Mouse (Mus musculus) brain, embryonic 18.5 days (tissue): Measurements from ENCODE around the gene Hist1h2ah.

Experiments
- DNase-seq: peaks from one replicate; pipeline ENCODE4 v3.0.0-alpha.2; 2012; ENCODE audit warnings: low read depth, low spot score

Hist1h2ah gene

DNA sequence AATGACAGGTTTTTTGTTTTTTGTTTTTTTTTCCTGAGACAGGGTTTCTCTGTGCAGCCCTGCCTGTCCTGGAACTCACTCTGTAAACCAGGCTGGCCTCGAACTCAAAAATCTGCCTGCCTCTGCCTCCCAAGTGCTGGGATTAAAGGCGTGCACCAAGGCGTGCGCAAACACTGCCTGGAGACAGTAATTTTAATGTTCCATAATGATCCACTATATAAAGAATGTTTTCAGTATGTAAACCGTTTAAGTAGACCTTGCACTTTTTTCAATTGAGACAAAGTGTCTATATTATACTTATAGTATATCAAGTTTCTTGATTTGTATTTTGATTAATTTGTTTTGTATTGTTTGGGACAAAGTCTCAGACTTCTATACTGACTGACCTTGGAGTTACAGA, 4.0 kb upstream of the Hist1h2ah start:
- DNase-seq: no peak

DNA sequence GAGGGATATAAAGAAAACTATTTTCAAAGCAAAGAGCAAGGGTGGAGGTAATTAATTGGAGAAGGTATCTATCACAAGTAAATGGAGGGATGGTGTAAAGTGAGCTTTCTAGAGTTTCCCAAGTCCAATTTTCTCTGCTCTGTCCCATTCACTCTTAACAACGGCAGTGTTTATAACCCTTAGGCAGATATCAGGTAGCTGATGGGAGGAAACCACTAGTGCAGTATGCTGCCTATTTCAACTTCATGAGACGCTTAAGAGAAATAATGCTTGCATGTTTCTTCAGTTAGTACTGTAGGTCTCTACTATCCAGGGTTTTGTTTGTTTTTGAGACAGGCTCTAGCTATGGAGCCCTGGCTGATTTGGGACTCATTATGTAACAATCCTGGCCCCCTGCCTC, 2.0 kb upstream of the Hist1h2ah start:
- no peak for DNase-seq

- no peak for DNase-seq
Measured at GRCm38 (mm10) chr13:22036986-22037385, 1.6 kb upstream of the Hist1h2ah start.

- DNase-seq: no peak
Measured at GRCm38 (mm10) chr13:22036149-22036956, 985 bp upstream of the Hist1h2ah start.

GRCm38 (mm10) chr13:22034443-22035266, 713 bp downstream of the Hist1h2ah start:
- no peak for DNase-seq

DNA sequence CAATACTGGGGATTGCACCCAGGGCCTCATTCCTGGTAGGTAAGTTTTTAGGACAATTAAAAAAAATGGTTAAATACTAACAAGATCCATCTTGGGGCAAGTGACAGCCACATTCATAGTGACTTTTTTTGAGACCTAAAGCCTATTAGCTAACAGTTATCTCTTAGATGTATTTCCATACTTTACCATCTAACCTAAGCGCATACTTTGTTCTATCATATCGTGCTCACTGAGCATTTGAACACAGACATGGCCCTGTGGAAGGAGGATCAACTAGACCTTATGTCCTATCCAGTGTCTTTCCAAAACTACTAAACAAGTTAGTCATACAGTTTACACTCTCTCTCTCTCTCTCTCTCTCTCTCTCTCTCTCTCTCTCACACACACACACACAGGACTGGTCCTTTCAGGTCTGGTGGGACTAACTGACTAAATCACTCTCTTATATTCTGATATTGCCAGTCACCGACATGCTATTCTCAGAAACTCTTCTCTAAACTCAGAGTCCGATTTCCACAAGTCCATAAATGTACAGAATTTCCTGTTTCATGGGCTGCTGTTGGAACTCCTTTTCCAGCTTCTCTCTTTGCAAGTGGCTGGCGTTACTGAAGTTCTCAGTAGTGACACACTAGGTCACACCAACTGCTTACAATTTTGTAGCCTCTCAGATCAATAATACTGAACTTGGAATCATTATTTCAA, 1.5 kb downstream of the Hist1h2ah start:
- no peak for DNase-seq

DNA sequence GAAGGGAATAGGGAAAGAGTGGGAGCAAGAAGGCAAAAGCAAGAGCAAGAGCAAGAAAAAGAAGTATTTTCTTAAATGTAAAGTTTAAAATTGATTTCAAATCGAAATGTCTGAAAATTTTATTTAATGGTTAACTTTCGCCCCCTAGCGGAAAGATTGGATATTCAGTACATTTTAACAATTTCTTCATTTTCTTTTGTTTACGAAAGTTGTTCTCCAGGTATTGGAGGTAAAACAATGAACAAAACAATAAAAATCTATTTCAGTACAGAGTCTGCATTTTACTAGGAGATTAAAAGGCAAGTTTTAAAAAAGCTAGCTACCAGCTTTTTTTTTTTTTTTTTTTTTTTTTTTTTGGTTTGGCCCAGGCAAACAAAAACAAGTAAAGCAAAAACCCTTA, 4.9 kb downstream of the Hist1h2ah start:
- DNase-seq: no peak

GRCm38 (mm10) chr13:22029928-22030327, 5.4 kb downstream of the Hist1h2ah start:
- DNase-seq: no peak

DNA sequence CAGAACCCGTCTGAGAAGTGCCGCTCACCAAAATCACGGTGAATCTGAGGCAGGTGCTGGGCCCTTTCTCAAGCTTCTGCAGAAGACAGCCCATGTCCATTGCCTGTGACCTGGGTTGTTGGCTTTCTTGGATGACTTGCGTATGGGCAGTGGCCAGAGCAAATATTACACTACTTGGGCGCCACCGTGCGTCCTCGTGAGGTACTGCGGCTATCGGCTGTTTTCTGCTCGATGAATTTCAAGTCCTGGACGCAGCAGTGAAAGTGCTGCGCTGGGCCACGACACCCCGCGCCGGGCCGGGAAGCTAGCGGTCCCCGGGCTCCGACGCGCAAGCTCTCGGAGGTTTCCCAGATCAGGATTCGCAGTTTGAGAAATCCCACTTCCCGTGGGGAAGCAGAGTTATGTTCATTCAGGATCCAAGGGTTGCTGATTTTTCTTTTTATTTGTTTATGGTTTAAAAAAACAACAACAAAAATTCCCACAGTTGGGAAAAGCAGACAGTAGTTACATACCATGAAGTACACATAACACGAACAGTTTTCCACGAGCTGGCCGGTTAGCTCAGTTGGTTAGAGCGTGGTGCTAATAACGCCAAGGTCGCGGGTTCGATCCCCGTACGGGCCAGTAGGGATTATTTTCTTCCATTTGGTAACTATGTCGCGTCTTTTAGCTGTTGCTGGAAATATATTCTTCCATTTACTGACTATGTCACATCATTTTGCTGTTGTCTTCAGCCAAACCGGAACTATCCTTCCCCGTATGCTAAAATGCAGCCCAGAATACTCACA, 6.5 kb downstream of the Hist1h2ah start:
- DNase-seq: no peak

DNA sequence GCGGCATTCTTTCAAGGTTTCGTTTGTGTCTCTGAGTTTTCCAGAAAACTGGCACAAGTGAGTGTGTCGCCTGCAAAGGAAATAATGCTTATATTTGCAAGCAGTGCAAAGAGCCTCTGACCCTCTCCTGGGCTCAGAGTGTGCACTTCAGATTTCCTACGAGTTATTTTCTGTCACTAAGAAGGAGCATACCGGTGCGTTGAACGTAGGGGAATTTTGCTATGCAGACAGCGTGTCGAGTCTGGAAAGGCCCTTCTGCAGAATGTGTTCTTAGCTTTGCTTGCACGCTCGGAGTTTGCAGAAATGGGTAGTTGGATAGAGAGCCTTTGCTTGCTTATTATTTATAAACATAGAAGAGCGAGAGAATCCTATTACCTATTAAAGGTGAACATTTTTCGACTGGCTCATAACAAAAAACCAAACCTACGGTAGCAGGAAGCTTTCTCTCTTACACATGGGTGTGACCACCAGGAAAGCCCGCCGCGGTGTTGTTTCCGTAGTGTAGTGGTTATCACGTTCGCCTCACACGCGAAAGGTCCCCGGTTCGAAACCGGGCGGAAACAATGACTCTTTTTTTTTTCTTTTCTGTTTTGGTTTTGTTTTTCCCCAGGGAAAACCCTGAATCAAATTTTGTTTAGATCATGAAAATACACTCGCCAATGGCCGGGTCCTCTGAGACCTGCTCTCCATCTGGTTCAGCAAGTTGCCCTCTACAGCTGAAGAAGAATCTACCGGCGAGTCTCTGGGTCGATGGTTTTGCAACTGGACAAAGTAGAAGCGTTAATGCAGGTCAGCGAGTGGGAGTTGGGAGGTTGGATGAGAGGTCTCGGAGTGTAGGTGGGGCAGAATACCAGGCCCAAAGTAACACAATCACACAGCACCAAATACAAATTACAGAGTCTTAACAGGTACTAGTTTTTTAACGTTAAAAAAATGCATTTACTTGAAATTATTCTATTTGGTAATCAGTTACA, 9.0 kb downstream of the Hist1h2ah start:
- no peak for DNase-seq

GRCm38 (mm10) chr13:22022241-22022640, 13.1 kb downstream of the Hist1h2ah start:
- DNase-seq: no peak

GRCm38 (mm10) chr13:22021581-22021980, 13.8 kb downstream of the Hist1h2ah start:
- DNase-seq: no peak

GRCm38 (mm10) chr13:22020901-22021339, 14.4 kb downstream of the Hist1h2ah start:
- DNase-seq: no peak

GRCm38 (mm10) chr13:22019934-22020835, 15.2 kb downstream of the Hist1h2ah start:
- DNase-seq: no peak

DNA sequence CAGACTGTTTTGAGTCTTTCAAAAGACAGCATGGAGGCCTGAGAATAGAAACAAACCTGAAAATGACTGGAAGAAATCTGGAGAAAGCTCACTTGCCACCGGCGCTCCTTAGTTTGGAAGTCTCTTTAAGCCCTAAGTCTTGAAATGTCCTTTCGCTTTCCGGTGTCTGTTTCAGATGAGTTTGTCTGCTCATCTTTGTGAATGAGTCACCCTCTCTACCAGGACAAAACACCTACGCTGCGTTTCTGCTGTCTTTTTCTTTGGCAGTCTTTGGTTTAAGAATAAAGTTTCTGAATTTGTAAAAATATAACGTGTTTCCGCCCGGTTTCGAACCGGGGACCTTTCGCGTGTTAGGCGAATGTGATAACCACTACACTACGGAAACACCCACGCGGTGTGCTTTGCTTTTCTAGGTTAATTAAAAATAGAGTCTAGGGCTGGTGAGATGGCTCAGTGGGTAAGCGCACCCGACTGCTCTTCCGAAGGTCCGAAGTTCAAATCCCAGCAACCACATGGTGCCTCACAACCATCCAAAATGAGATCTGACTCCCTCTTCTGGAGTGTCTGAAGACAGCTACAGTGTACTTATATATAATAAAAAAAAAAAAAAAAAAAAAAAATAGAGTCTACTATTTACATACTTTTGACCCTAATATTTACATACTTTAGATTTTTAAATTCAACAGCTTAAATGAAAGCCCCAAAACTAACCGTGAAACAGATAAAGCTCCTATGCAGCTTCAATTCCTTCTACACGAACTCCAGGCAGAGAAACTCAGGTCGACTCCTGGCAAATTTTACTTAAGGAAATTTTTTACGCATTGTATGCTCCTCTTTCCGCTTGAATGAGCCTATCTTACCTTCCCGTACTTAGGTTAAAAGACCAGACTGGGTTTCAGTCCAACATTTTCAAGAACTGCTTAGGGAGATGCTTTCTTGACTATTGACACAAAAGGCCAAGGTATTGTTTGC, 19.6 kb downstream of the Hist1h2ah start:
- no peak for DNase-seq

- DNase-seq: no peak
Measured at GRCm38 (mm10) chr13:22014411-22014845, 20.9 kb downstream of the Hist1h2ah start.

- DNase-seq: no peak
Measured at GRCm38 (mm10) chr13:22013716-22014115, 21.7 kb downstream of the Hist1h2ah start.

DNA sequence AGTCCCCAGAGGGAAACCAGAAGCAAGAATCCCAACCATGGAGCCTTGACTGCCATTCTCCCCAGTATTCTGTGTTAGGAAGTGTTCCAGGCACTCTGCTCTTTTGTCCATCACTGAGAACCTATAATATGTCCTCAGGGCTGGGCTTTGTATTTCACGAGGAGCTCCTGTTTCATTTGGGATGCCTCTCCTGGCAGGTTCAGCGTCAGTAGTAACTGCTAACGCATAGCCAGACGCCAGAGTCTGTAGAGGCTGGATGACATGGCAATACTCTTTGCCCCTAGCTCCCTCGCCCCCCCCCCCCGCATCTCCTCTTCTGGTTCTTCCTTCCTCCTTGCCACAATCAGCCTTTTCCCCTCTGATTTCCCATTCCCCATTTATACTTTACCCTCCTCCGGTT, 25.7 kb downstream of the Hist1h2ah start, which contains the start of gene Prss16:
Gene Prss16, minus strand, starts transcription at position 101 of the 400 bp plus-strand sequence.
- no peak for DNase-seq
